Comparison of ENCODE assay signal across 8 mouse cellular contexts in the genomic region with DNA sequence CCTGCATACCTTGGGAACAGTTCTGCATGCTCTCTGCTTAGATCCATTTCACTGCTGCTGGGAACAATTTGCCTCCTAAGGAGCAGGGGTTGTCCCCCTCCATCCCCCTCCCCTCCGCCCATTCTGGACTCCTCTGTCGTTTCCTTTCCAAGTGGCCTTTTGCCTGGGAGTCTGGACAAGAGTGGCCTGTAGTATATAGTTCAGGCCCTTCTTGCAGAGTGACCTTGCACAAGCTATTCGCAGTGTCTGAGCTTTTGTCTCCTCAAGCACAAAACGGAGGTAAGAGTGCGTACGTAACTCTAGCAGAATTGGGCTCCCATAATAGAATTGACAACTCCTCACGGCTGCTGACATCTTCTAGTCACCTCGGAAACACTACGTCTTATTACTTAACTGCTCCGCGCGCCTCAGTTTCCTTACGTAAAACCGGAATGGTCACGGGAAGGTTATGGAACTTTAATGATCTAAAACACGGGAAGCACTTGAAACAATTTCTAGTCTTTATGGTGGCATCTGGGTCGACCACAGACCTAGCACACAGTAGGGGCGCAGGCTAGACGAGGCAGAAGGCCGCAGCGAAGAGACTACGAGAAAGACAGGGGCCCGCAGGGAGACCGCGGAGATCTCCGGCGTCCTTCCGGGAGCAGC. TPM values are rescaled to one million over a fixed set of nuclear protein-coding genes. Genes with fewer than 3 reads are reported as not detected.
DNase-seq lines count a peak whose midpoint lies in the region; ATAC-seq and TF ChIP-seq lines count a peak whose summit lies in the region.

No protein-coding gene starts in this region.

- peaks cover 43% of the 10 kb centered on the region for H3K4me1 ChIP-seq in bone marrow macrophage, adult 2 months (ENCODE audit: control insufficient read depth, insufficient read depth, low read length)
- peaks cover 14% of the 10 kb centered on the region for H3K4me1 ChIP-seq in midbrain, postnatal 0 days (ENCODE audit: insufficient read depth, low read length)

- no peak for DNase-seq in layer of hippocampus, adult 2 months (ENCODE audit: low spot score in 2 of 2)
- no peak for DNase-seq in layer of hippocampus, postnatal 14 days (ENCODE audit: low spot score in 2 of 2)
- peak; percentile 29 for DNase-seq in gastrocnemius, postnatal 14 days
- DNase-seq in kidney, postnatal 25 days = peak; percentile 35 to 60
- peak; percentile 37 for DNase-seq in midbrain, postnatal 0 days (ENCODE audit: low spot score)
- no peak for DNase-seq in frontal cortex, adult 2 months (ENCODE audit: extremely low spot score in 1 of 2, low spot score in 1 of 2)
- no peak for DNase-seq in left cerebral cortex, postnatal 36 days (ENCODE audit: low spot score in 2 of 2)

- H3K4me3 ChIP-seq in layer of hippocampus, adult 2 months = peak overlapping the region; percentile 86
- H3K4me3 ChIP-seq in bone marrow macrophage, adult 2 months (ENCODE audit: insufficient read depth, low read length) = peak overlapping the region; percentile 85
- peak overlapping the region; percentile 71 for H3K4me3 ChIP-seq in midbrain, postnatal 0 days (ENCODE audit: low read depth, low read length)

- ATAC-seq in midbrain, postnatal 0 days (ENCODE audit: low FRiP score) = no peak

- TF ChIP-seq CTCF in layer of hippocampus, adult 2 months (conservative IDR thresholded peaks at IDR 0.05) = no peak
- no peak for TF ChIP-seq CTCF in bone marrow macrophage, adult 2 months (IDR thresholded peaks at IDR 0.05; ENCODE audit: low read depth, low read length)
- TF ChIP-seq CTCF in midbrain, postnatal 0 days (IDR thresholded peaks at IDR 0.05) = no peak

- WGBS in midbrain, postnatal 0 days = under 1% methylated on average over 28 of the region's 28 CpGs

- H3K4me2 ChIP-seq in midbrain, postnatal 0 days (ENCODE audit: low read depth, low read length, poor library complexity, severe bottlenecking) = peak overlapping the region; percentile 65

- H3K36me3 ChIP-seq in midbrain, postnatal 0 days (ENCODE audit: insufficient read depth, low read length) = no peaks in the 10 kb centered on the region

- 0 out of 2 replicates have a peak, but pooled peaks have one; percentile 29 for TF ChIP-seq POLR2A in bone marrow macrophage, adult 2 months (IDR thresholded peaks at IDR 0.05; ENCODE audit: borderline replicate concordance, low read depth, low read length)

- intact Hi-C loops in gastrocnemius, postnatal 14 days (cut with DNase I; ENCODE audit: low total_unique reads) = no loop called here
- intact Hi-C loops in left cerebral cortex, postnatal 36 days (cut with DNase I) = loop anchor here (2.0 to 5.0 kb wide), 3 partner anchors 47 to 86 kb away; no protein-coding TSS in a partner anchor

- H3K9ac ChIP-seq in midbrain, postnatal 0 days (replicated peaks; ENCODE audit: low read length, poor library complexity, severe bottlenecking) = peak overlapping the region; percentile 70

- peak overlapping the region; percentile 93 for H3K27ac ChIP-seq in layer of hippocampus, adult 2 months
- no peak overlapping the region for H3K27ac ChIP-seq in bone marrow macrophage, adult 2 months (ENCODE audit: insufficient read depth, low read depth, low read length)
- peak overlapping the region; percentile 90 for H3K27ac ChIP-seq in midbrain, postnatal 0 days (ENCODE audit: low read depth, low read length)

- no peaks in the 10 kb centered on the region for H3K27me3 ChIP-seq in midbrain, postnatal 0 days (ENCODE audit: insufficient read depth, low read length)

- H3K9me3 ChIP-seq in midbrain, postnatal 0 days (ENCODE audit: low read length) = no peaks in the 10 kb centered on the region

RNA-seq across cellular contexts. Expression of a gene that starts 0.6 kb away (rescaled TPM):
- total RNA-seq in layer of hippocampus, adult 2 months (2021) = 100 to 1,000 TPM; 288 to 302 TPM
- total RNA-seq in layer of hippocampus, postnatal 14 days (2021) = 100 to 1,000 TPM; 256 to 263 TPM
- 52.4 and 55.9 TPM in 2 replicates for polyA plus RNA-seq in bone marrow macrophage, adult 2 months (2012; ENCODE audit: insufficient read depth, insufficient read length, missing spikeins)
- 100 to 1,000 TPM in 1 of 2 experiments, 10 to 100 TPM in 1; 94.7 to 120 TPM for total RNA-seq in gastrocnemius, postnatal 14 days (2021)
- 157 and 172 TPM in 2 replicates for total RNA-seq in midbrain, postnatal 0 days (2014; rRNA removed)
- polyA plus RNA-seq in midbrain, postnatal 0 days (2015; fragmentation: Nextera tagmentation; extraction: Ambion mirVana) = 49.3 and 53.3 TPM in 2 replicates
- 146 and 154 TPM in 2 replicates for polyA plus RNA-seq in frontal cortex, adult 2 months (2012; rRNA removed)
- total RNA-seq in left cerebral cortex, postnatal 36 days (2021) = 100 to 1,000 TPM; 293 to 299 TPM

Comparison
In these comparisons a context has a peak if more than half of its experiments do, and no peak if none do; other contexts are left out.
1. DNase-seq: peak in gastrocnemius, postnatal 14 days (single experiment), kidney, postnatal 25 days (2 of 2) and midbrain, postnatal 0 days (single experiment); none in layer of hippocampus, adult 2 months (0 of 2), layer of hippocampus, postnatal 14 days (0 of 2), frontal cortex, adult 2 months (0 of 2) and left cerebral cortex, postnatal 36 days (0 of 2).
2. Peak in every context shown above with its lines, with median percentiles within 50 percentile points of each other: H3K4me3 ChIP-seq.